Mouse (Mus musculus): ENCODE measurements around the gene Macrod2.

GRCm38 (mm10) chr2:140865636-140866035 lies 470.5 kb downstream of the Macrod2 start:
- TF ChIP-seq CTCF (IDR thresholded peaks at IDR 0.05; ENCODE audit: low read depth) (no peak), EP300 (optimal IDR thresholded peaks at IDR 0.05) (no peak)

Data from stomach, postnatal 0 days (tissue).